Mouse (Mus musculus) liver, embryonic 11.5 days (tissue): ENCODE measurements around the gene Tbc1d13. TPM values are rescaled to one million over a fixed set of nuclear protein-coding genes. Genes with fewer than 3 reads are reported as not detected.
A peak's percentile ranks its signal among the peaks of the same experiment; 100 is the strongest.
"Not testable (repeated sequence)": the region's sequence is repeated elsewhere in the genome, so short reads cannot be mapped to it uniquely, and the experiment has no call there.

ENCODE experiments used
- ATAC-seq: fragments of 200-750 bp; cut with Nextera tagmentation; replicated peaks from 2 replicates; pipeline ENCODE4 v1.8.0; 2017; ENCODE audit warnings: moderate number of reproducible peaks, mild to moderate bottlenecking, moderate TSS enrichment, moderate library complexity; ENCODE audit not compliant: low FRiP score
- DNase-seq: peaks from one replicate; pipeline ENCODE4 v3.0.0-alpha.2; 2017; ENCODE audit warnings: low spot score
- H3K27ac ChIP-seq: fragments of 300-500 bp; sonication (generic); 2 replicates; pipeline ENCODE4 v1.5.1; 2014; ENCODE audit warnings: mild to moderate bottlenecking, low read depth, low read length, control low read depth
- H3K27me3 ChIP-seq: fragments of 300-500 bp; sonication (generic); replicated peaks from 2 replicates; pipeline ENCODE4 v1.6.1; 2014; ENCODE audit warnings: low read length, mixed read lengths; ENCODE audit not compliant: control insufficient read depth, insufficient read depth
- H3K36me3 ChIP-seq: fragments of 300-500 bp; sonication (generic); 2 replicates; pipeline ENCODE4 v1.6.1; 2014; ENCODE audit warnings: mild to moderate bottlenecking, low read length, moderate library complexity, mixed read lengths; ENCODE audit not compliant: control insufficient read depth, insufficient read depth
- H3K4me1 ChIP-seq: fragments of 300-500 bp; sonication (generic); replicated peaks from 2 replicates; pipeline ENCODE4 v1.6.1; 2014; ENCODE audit warnings: low read length, mixed read lengths; ENCODE audit not compliant: control insufficient read depth, insufficient read depth
- H3K4me2 ChIP-seq: fragments of 300-500 bp; sonication (generic); 2 replicates; pipeline ENCODE4 v1.6.1; 2014; ENCODE audit warnings: mild to moderate bottlenecking, control low read depth, moderate library complexity
- H3K4me3 ChIP-seq: fragments of 300-500 bp; sonication (generic); 2 replicates; pipeline ENCODE4 v1.5.1; 2014; ENCODE audit warnings: low read depth, low read length, control low read depth
- H3K9ac ChIP-seq: fragments of 300-500 bp; sonication (generic); 2 replicates; pipeline ENCODE4 v1.6.1; 2014; ENCODE audit warnings: low read depth, low read length, control low read depth
- H3K9me3 ChIP-seq: fragments of 300-500 bp; sonication (generic); 2 replicates; pipeline ENCODE4 v1.6.1; 2016; ENCODE audit warnings: low read length, inconsistent platforms, mixed read lengths; ENCODE audit not compliant: control insufficient read depth
- WGBS: fragments of 180-500 bp; shearing (Covaris S2); extraction: QIAGEN DNeasy Blood & Tissue Kit; methylation state at CpG from one replicate; pipeline ENCODE4 v1.1.7; 2014; 5-methylcytosine and 5-hydroxymethylcytosine counted together
- polyA plus RNA-seq: library from polyadenylated mRNA; unstranded; fragments of >200 nt; fragmentation: Nextera tagmentation; extraction: Ambion mirVana; gene quantifications from 2 replicates; pipeline ENCODE4 v1.2.1, GENCODE M21; 2014

The Tbc1d13 gene
- polyA plus RNA-seq, 1 experiment from 2014 or later: 6.9 TPM

- not testable (repeated sequence) for H3K9me3 ChIP-seq, H3K27ac ChIP-seq, H3K4me1 ChIP-seq, H3K9ac ChIP-seq, H3K27me3 ChIP-seq, DNase-seq
- peaks cover 35% of the 10 kb centered on the region for H3K36me3 ChIP-seq
- H3K4me3 ChIP-seq: peak overlapping the region; percentile 87
- WGBS: 56% methylated on average over 7 of the region's 7 CpGs
- peak overlapping the region; percentile 89 for H3K4me2 ChIP-seq
- peak; percentile 1; the same call in 1 of the 2 replicates for ATAC-seq
Observed at GRCm38 (mm10) chr2:30178711-30179110, 45.2 kb downstream of the Tbc1d13 start.

DNA sequence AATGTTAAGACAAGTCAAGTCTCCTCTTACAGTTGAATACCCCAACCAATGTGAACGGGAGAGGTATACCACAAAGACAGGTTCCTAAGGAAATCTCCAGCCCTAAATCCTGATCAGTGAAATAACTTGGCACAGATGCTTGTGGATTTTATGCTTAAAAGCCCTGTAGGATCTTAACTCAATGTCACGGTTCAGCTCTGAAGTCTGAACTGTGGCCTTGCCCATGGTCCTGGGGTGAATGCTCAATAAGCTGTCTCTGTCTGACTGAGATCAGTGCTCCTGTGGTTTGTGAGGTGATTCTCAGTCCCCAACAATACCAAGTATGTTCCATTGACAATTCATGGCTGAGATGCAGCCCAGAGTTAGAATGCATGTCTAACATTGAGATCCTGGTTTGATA, 48.9 kb downstream of the Tbc1d13 start:
- DNase-seq (no peak), ATAC-seq (no peak)
- Histone ChIP-seq H3K9me3 (no peaks in the 10 kb centered on the region; the same call in 1 of the 2 replicates), H3K4me2 (no peak overlapping the region), H3K4me1 (peaks cover 19% of the 10 kb centered on the region), H3K36me3 (peaks cover under 1% of the 10 kb centered on the region), H3K27ac (no peak overlapping the region), H3K4me3 (no peak overlapping the region), H3K9ac (no peak overlapping the region), H3K27me3 (no peaks in the 10 kb centered on the region)
- WGBS: 92% methylated on average over 2 of the region's 2 CpGs

DNA sequence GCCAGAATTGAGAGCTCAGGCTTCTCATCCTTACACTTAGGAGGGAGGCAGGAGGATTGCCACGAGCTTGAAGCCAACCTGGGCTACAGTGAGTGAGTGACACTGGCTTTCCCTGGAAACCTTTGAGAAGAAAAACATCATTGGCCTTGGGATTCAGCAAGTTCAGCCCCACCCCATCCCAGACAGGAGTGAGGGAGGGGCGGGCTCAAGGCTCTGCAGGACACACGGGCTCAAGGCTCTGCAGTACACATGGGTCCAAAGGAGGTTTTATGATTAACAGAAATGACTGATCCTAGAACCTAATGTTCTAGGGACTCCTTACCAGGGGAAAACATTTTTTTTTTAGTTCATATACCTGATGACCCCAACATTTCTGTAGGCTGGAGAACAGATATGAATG, 50.2 kb downstream of the Tbc1d13 start:
- ATAC-seq (no peak), DNase-seq (no peak)
- Histone ChIP-seq H3K9ac (no peak overlapping the region), H3K9me3 (no peaks in the 10 kb centered on the region; the same call in 1 of the 2 replicates), H3K36me3 (no peaks in the 10 kb centered on the region; the same call in 1 of the 2 replicates), H3K4me1 (peaks cover 16% of the 10 kb centered on the region), H3K27me3 (no peaks in the 10 kb centered on the region), H3K4me3 (no peak overlapping the region), H3K4me2 (no peak overlapping the region), H3K27ac (no peak overlapping the region)
- 74% methylated on average over 3 of the region's 3 CpGs for WGBS

DNA sequence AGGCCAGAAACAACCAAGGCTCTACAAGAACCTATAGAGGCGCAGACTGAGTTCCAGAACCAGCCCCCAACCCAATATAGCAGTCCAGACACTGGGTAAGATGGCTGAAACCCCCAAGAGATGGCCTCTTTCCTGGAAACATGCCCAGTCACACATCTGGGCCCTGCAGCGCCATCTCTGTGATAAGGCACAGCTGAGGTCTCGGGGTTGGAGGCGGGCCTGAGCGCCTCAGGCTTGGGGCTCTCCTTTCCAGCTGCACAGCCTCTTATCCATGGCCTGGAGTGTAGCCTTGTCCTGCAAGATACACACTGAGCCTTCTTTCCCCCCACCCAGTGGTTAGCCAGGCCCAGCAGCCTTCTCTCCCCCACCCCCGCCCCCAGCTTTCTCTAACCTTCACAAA, 51.7 kb downstream of the Tbc1d13 start:
- 55% methylated on average over 6 of the region's 6 CpGs for WGBS
- H3K4me3 ChIP-seq: no peak overlapping the region
- H3K9me3 ChIP-seq: no peaks in the 10 kb centered on the region; the same call in 1 of the 2 replicates
- no peaks in the 10 kb centered on the region for H3K27me3 ChIP-seq
- ATAC-seq (peak; percentile 98), DNase-seq (no peak)
- H3K9ac ChIP-seq: no peak overlapping the region
- peak overlapping the region; percentile 79 for H3K27ac ChIP-seq
- H3K4me1 ChIP-seq: peaks cover 16% of the 10 kb centered on the region
- H3K36me3 ChIP-seq: no peaks in the 10 kb centered on the region; the same call in 1 of the 2 replicates
- H3K4me2 ChIP-seq: peak overlapping the region; percentile 2

DNA sequence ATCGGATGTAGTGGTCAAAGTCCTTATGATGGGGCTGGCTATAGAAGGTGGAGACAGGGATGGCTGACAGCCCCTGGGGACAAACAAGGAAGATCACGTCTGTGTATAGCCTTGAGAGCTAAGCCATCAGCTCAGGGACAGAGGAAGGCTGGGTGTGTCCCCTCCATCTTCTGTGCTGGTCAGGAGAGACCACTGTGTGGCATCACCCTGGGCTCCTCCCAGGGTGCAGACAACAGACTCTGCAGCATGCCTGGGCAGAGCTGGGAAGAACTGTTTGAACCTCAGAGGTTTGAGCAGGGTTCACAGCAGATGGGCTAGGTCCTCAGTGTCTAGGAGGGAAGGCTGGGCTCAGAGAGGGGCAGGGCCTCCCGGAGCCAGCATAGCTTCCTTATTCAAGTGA, 52.1 kb downstream of the Tbc1d13 start:
- H3K9me3 ChIP-seq: no peaks in the 10 kb centered on the region; the same call in 1 of the 2 replicates
- DNase-seq: no peak
- peak overlapping the region; percentile 2 for H3K4me2 ChIP-seq
- 61% methylated on average over 3 of the region's 3 CpGs for WGBS
- ATAC-seq: peak; percentile 51
- H3K27me3 ChIP-seq: no peaks in the 10 kb centered on the region
- no peak overlapping the region for H3K4me3 ChIP-seq
- peaks cover 16% of the 10 kb centered on the region for H3K4me1 ChIP-seq
- H3K27ac ChIP-seq: peak overlapping the region; percentile 79
- peak overlapping the region; percentile 17; the same call in 1 of the 2 replicates for H3K9ac ChIP-seq
- no peaks in the 10 kb centered on the region; the same call in 1 of the 2 replicates for H3K36me3 ChIP-seq

- H3K4me3 ChIP-seq: no peak overlapping the region
- H3K4me2 ChIP-seq: no peak overlapping the region
- H3K36me3 ChIP-seq: peaks cover 4% of the 10 kb centered on the region; the same call in 1 of the 2 replicates
- no peak overlapping the region for H3K9ac ChIP-seq
- no peaks in the 10 kb centered on the region for H3K9me3 ChIP-seq
- 84% methylated on average over 12 of the region's 12 CpGs for WGBS
- no peaks in the 10 kb centered on the region for H3K4me1 ChIP-seq
- DNase-seq: no peak
- ATAC-seq: no peak
- H3K27me3 ChIP-seq: no peaks in the 10 kb centered on the region
- H3K27ac ChIP-seq: no peak overlapping the region
Observed at GRCm38 (mm10) chr2:30191790-30192580, 58.4 kb downstream of the Tbc1d13 start.

DNA sequence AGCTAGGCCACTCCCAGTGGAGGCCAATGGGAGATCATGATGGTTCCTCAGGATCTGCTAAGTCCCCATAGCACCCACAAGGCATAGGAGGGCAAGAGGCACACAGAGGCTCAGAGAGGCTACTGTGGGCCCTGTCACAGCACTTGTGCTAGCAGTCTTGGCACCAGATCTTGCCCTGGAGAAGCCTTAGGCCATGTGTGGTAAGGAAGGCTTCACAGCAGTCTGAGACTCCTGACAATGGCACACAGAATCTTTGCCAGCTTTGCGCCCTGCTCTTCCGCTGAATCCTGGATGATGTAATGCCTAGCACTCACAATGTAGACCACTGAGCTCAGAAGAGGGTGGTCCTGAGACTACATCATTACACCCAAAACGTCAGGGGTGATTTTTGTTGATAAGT, 61.1 kb downstream of the Tbc1d13 start:
- WGBS: 82% methylated on average over 3 of the region's 3 CpGs
- no peak for ATAC-seq

GRCm38 (mm10) chr2:30198021-30198420, 64.5 kb downstream of the Tbc1d13 start:
- DNase-seq (no peak), ATAC-seq (no peak)
- H3K9me3 ChIP-seq: no peaks in the 10 kb centered on the region
- H3K27ac ChIP-seq: no peak overlapping the region
- H3K27me3 ChIP-seq: no peaks in the 10 kb centered on the region
- 72% methylated on average over 4 of the region's 4 CpGs for WGBS
- H3K4me1 ChIP-seq: peaks cover 9% of the 10 kb centered on the region
- H3K36me3 ChIP-seq: no peaks in the 10 kb centered on the region
- H3K9ac ChIP-seq: no peak overlapping the region
- no peak overlapping the region for H3K4me3 ChIP-seq
- H3K4me2 ChIP-seq: no peak overlapping the region

More for the DNA sequence above, 61.1 kb downstream of the Tbc1d13 start:
- no peaks in the 10 kb centered on the region for H3K9me3 ChIP-seq
- no peak overlapping the region for H3K4me3 ChIP-seq
- no peak overlapping the region for H3K9ac ChIP-seq
- DNase-seq: no peak
- no peak overlapping the region for H3K27ac ChIP-seq
- no peak overlapping the region for H3K4me2 ChIP-seq
- peaks cover 4% of the 10 kb centered on the region; the same call in 1 of the 2 replicates for H3K36me3 ChIP-seq
- no peaks in the 10 kb centered on the region for H3K27me3 ChIP-seq
- peaks cover 9% of the 10 kb centered on the region for H3K4me1 ChIP-seq

DNA sequence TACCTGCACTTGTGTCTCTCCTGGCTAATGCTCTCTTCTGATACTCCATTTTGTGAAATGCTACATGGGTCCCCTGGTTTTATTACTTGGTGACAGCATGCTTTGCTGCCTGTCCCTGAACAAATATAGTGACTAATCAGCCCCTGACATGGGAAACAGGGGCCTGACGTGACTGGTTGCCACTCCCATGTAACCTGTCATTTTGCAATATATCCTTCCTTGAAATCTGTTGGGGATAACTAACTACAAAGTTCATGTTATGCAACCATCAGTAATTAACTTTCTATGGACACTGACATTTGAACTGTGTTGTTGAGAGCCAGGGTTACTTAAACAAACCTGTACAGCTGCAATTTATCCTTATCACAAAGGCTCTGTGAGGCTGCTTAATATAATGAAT, 66.4 kb downstream of the Tbc1d13 start:
- H3K9me3 ChIP-seq: no peaks in the 10 kb centered on the region
- H3K4me3 ChIP-seq: no peak overlapping the region
- H3K27ac ChIP-seq: peak overlapping the region; percentile 14; the same call in 1 of the 2 replicates
- no peaks in the 10 kb centered on the region for H3K36me3 ChIP-seq
- no peak for DNase-seq
- WGBS: 43% methylated on average over 1 of the region's 1 CpGs
- peaks cover 13% of the 10 kb centered on the region for H3K4me1 ChIP-seq
- no peak overlapping the region for H3K4me2 ChIP-seq
- ATAC-seq: no peak
- H3K27me3 ChIP-seq: no peaks in the 10 kb centered on the region
- no peak overlapping the region for H3K9ac ChIP-seq
